Mouse (Mus musculus): Measurements from ENCODE around the gene Paxx. TPM values are rescaled to one million over a fixed set of nuclear protein-coding genes. Genes with fewer than 3 reads are reported as not detected.

Paxx gene
- polyA plus RNA-seq, 1 experiment from 2014 or later: 48.7 TPM

GRCm38 (mm10) chr2:25479551-25480311, 18.8 kb upstream of the Paxx start:
- Histone ChIP-seq H3K9ac (no peak overlapping the region), H3K27me3 (no peaks in the 10 kb centered on the region), H3K36me3 (no peaks in the 10 kb centered on the region), H3K4me3 (replicated peaks) (no peak overlapping the region), H3K4me1 (no peaks in the 10 kb centered on the region), H3K4me2 (replicated peaks) (no peak overlapping the region), H3K27ac (replicated peaks) (peak overlapping the region; percentile 18; the same call in 1 of the 2 replicates), H3K9me3 (replicated peaks) (no peaks in the 10 kb centered on the region)
- no peak for ATAC-seq (ENCODE audit: insufficient number of reproducible peaks, low FRiP score, low TSS enrichment, low read depth)
- WGBS: 59% methylated on average over 10 of the region's 10 CpGs

DNA sequence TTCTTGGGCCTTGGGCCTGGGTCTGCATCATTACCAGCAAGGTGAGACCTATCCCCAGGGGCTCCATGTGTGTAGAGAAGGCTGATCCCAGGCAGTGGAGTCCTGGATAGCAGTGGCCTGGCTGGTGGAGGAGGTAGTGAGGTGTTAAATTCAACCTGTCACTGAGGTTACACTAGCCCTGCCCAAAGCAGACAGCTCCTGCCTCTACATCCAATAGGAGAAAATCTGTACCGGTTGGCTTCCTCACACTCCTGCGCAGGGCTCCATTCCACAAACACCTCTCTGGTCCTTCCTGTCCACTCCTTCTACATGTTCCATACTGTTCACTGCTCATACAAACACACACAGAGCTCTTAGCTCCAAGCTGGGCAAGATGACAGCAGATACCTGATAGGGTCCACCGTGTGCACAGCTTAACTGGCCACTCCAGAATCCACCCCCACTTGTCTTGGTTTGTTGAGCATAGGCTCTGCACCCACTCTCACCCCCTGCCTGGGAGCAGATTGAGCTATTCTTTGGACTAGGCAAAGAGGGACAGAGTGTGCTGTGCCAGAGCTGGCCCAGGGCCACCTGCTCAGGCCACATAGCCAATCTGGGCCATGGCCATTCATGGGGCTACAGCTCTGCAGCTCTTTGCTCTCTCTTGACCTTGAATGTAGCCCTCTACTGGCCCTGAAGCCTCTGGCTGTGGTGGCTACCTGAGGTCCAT, 17.2 kb upstream of the Paxx start:
- ATAC-seq (ENCODE audit: insufficient number of reproducible peaks, low FRiP score, low TSS enrichment, low read depth): no peak
- H3K9ac ChIP-seq: no peak overlapping the region
- no peak overlapping the region for H3K4me3 ChIP-seq (replicated peaks)
- H3K4me2 ChIP-seq (replicated peaks): no peak overlapping the region
- H3K27me3 ChIP-seq: no peaks in the 10 kb centered on the region
- no peaks in the 10 kb centered on the region for H3K9me3 ChIP-seq (replicated peaks)
- 90% methylated on average over 3 of the region's 3 CpGs for WGBS
- no peaks in the 10 kb centered on the region for H3K36me3 ChIP-seq
- no peaks in the 10 kb centered on the region for H3K4me1 ChIP-seq
- H3K27ac ChIP-seq (replicated peaks): no peak overlapping the region

GRCm38 (mm10) chr2:25477541-25477940, 16.6 kb upstream of the Paxx start:
- Histone ChIP-seq H3K4me1 (no peaks in the 10 kb centered on the region), H3K27ac (replicated peaks) (no peak overlapping the region), H3K9me3 (replicated peaks) (no peaks in the 10 kb centered on the region), H3K27me3 (no peaks in the 10 kb centered on the region), H3K4me3 (replicated peaks) (no peak overlapping the region), H3K36me3 (no peaks in the 10 kb centered on the region), H3K9ac (no peak overlapping the region), H3K4me2 (replicated peaks) (no peak overlapping the region)
- 80% methylated on average over 8 of the region's 8 CpGs for WGBS
- no peak for ATAC-seq (ENCODE audit: insufficient number of reproducible peaks, low FRiP score, low TSS enrichment, low read depth)

DNA sequence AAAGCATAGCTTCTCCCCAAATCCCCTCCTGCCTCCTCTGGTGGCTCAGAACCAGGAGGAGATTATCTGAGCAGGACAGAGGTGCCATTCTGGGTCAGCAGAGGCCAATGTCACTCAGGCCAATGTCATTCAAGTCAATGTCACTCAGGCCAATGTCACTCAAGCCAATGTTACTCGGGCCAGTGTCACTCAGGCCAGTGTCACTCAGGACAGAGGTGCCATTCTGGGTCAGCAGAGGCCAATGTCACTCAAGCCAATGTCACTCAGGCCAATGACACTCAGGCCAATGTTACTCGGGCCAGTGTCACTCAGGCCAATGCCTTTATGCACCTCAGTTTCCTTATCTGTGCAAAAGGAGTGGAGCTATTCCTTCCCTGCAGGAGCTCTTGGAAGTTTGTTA, 11.7 kb upstream of the Paxx start:
- H3K27ac ChIP-seq (replicated peaks): no peak overlapping the region
- H3K4me1 ChIP-seq: peaks cover 7% of the 10 kb centered on the region; the same call in 1 of the 2 replicates
- no peaks in the 10 kb centered on the region for H3K27me3 ChIP-seq
- no peak overlapping the region for H3K9ac ChIP-seq
- H3K4me2 ChIP-seq (replicated peaks): no peak overlapping the region
- 78% methylated on average over 2 of the region's 2 CpGs for WGBS
- H3K9me3 ChIP-seq (replicated peaks): no peaks in the 10 kb centered on the region
- H3K4me3 ChIP-seq (replicated peaks): no peak overlapping the region
- ATAC-seq (ENCODE audit: insufficient number of reproducible peaks, low FRiP score, low TSS enrichment, low read depth): no peak
- H3K36me3 ChIP-seq: no peaks in the 10 kb centered on the region

DNA sequence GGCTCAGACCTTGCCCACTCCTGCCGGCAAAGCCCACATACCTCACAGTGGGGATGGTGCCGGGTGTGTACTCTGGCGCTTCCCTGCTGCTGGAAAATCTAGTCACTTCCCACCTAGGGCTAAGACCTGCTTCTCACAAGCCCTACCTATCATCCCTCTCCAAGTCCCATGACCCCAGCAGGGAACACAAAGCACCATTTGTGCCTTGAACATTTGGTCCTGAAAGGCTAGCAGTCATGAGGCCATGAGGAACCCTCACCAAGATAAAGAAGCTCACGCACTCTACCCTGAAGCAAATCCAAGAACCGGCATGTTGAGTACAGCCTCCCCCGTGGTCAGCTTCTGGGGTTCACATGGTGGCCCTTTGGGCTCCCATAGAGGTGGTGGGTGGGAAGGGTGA, 9.1 kb upstream of the Paxx start, which contains the start of gene Ptgds:
TSS of gene Ptgds (minus strand) at position 78 of the 400 bp plus-strand sequence.
- no peak within 1 kb of the TSS for H3K9ac ChIP-seq
- WGBS: 41% methylated on average over 6 of the region's 6 CpGs

GRCm38 (mm10) chr2:25468962-25469915, 8.3 kb upstream of the Paxx start:
- no peak overlapping the region for H3K4me3 ChIP-seq (replicated peaks)
- peaks cover 13% of the 10 kb centered on the region; the same call in 1 of the 2 replicates for H3K4me1 ChIP-seq
- H3K4me2 ChIP-seq (replicated peaks): no peak overlapping the region
- peak; percentile 31; the same call in 1 of the 2 replicates for ATAC-seq (ENCODE audit: insufficient number of reproducible peaks, low FRiP score, low TSS enrichment, low read depth)
- no peaks in the 10 kb centered on the region for H3K36me3 ChIP-seq
- H3K27ac ChIP-seq (replicated peaks): no peak overlapping the region
- H3K27me3 ChIP-seq: no peaks in the 10 kb centered on the region
- no peak overlapping the region for H3K9ac ChIP-seq
- WGBS: 72% methylated on average over 10 of the region's 10 CpGs
- H3K9me3 ChIP-seq (replicated peaks): no peaks in the 10 kb centered on the region

More for the DNA sequence above, 9.1 kb upstream of the Paxx start, which contains the start of gene Ptgds:
- no peak for ATAC-seq (ENCODE audit: insufficient number of reproducible peaks, low FRiP score, low TSS enrichment, low read depth)
- Histone ChIP-seq H3K4me3 (replicated peaks) (no peak within 1 kb of the TSS), H3K36me3 (no peaks in the 10 kb centered on the region), H3K4me2 (replicated peaks) (no peak within 1 kb of the TSS), H3K4me1 (peaks cover 13% of the 10 kb centered on the region; the same call in 1 of the 2 replicates), H3K27ac (replicated peaks) (no peak within 1 kb of the TSS), H3K9me3 (replicated peaks) (no peaks in the 10 kb centered on the region), H3K27me3 (no peaks in the 10 kb centered on the region)

DNA sequence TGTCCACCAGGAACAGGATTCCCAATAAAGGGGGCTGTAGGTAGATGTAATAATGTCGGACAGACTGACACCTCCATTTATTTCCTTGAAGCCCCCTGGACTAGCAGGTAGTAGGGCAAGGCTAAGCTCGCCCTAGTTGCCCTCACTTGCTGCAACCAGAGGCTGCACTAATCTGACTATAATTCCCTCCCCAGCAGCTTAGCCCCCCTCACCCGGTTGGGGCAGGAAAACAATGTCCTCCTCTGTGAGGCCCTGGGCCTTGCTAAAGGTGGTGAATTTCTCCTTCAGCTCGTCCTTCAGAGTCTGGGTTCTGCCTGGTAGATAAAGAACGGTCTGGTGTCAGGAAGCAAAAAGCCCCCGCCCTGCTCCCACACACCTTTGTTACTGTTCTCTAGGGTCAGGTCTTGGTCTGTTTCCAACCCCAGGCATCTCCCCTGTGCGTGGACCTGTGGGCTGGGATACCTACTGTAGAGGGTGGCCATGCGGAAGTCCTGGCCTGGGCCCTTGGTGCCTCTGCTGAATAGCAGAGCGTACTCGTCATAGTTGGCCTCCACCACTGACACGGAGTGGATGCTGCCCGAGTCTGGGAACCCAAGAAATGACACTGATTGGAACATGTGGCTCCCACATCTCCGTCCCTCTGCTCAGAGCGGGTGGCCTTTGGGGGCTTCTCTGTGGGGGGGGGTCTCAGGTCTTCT, 6.9 kb upstream of the Paxx start:
- WGBS: 69% methylated on average over 14 of the region's 14 CpGs
- no peak overlapping the region for H3K27ac ChIP-seq (replicated peaks)
- no peak overlapping the region for H3K4me3 ChIP-seq (replicated peaks)
- no peaks in the 10 kb centered on the region for H3K27me3 ChIP-seq
- no peaks in the 10 kb centered on the region for H3K36me3 ChIP-seq
- ATAC-seq (ENCODE audit: insufficient number of reproducible peaks, low FRiP score, low TSS enrichment, low read depth): no peak
- H3K9me3 ChIP-seq (replicated peaks): no peaks in the 10 kb centered on the region
- H3K4me2 ChIP-seq (replicated peaks): no peak overlapping the region
- no peak overlapping the region for H3K9ac ChIP-seq
- H3K4me1 ChIP-seq: peaks cover 13% of the 10 kb centered on the region; the same call in 1 of the 2 replicates

- H3K4me1 ChIP-seq: peaks cover 21% of the 10 kb centered on the region
- no peaks in the 10 kb centered on the region for H3K36me3 ChIP-seq
- ATAC-seq (ENCODE audit: insufficient number of reproducible peaks, low FRiP score, low TSS enrichment, low read depth): no peak
- H3K27ac ChIP-seq (replicated peaks): no peak overlapping the region
- H3K4me2 ChIP-seq (replicated peaks): no peak overlapping the region
- 28% methylated on average over 10 of the region's 10 CpGs for WGBS
- H3K9me3 ChIP-seq (replicated peaks): no peaks in the 10 kb centered on the region
- H3K9ac ChIP-seq: no peak overlapping the region
- no peaks in the 10 kb centered on the region for H3K27me3 ChIP-seq
- H3K4me3 ChIP-seq (replicated peaks): no peak overlapping the region
These were observed 5.1 kb upstream of the Paxx start for GRCm38 (mm10) chr2:25465816-25466635.

DNA sequence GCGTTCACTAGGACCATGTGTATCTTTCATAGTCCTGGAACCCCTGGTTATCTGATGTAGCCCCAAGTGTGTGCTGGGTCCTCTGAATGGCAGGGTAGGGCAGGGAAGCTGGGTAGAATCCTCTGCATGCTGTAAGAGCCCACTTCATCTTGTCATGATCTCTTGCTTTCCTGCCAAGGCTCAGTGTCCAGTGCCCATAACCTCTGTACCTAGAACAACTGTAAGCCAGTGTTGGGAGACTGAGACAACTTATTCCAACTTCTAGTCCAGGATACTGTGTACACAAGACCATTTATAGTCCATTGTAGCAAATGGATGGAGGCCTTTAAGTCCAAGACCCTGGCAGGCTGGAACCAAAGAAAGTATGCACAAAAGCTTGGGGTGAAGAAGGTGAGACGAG, 4.4 kb upstream of the Paxx start:
- Histone ChIP-seq H3K4me1 (peaks cover 23% of the 10 kb centered on the region), H3K9ac (no peak overlapping the region), H3K36me3 (no peaks in the 10 kb centered on the region), H3K27me3 (no peaks in the 10 kb centered on the region), H3K27ac (replicated peaks) (no peak overlapping the region), H3K4me2 (replicated peaks) (no peak overlapping the region), H3K9me3 (replicated peaks) (no peaks in the 10 kb centered on the region), H3K4me3 (replicated peaks) (no peak overlapping the region)
- 77% methylated on average over 2 of the region's 2 CpGs for WGBS
- no peak for ATAC-seq (ENCODE audit: insufficient number of reproducible peaks, low FRiP score, low TSS enrichment, low read depth)

- WGBS: 83% methylated on average over 3 of the region's 3 CpGs
- H3K27ac ChIP-seq (replicated peaks): no peak overlapping the region
- H3K9ac ChIP-seq: no peak overlapping the region
- no peak overlapping the region for H3K4me2 ChIP-seq (replicated peaks)
- no peak for ATAC-seq (ENCODE audit: insufficient number of reproducible peaks, low FRiP score, low TSS enrichment, low read depth)
- H3K36me3 ChIP-seq: 0 out of 2 replicates have a peak, but pooled peaks cover 4% of the 10 kb centered on the region
- H3K4me1 ChIP-seq: peaks cover 33% of the 10 kb centered on the region
- no peaks in the 10 kb centered on the region for H3K9me3 ChIP-seq (replicated peaks)
- no peaks in the 10 kb centered on the region for H3K27me3 ChIP-seq
- no peak overlapping the region for H3K4me3 ChIP-seq (replicated peaks)
These were observed 2.7 kb upstream of the Paxx start for GRCm38 (mm10) chr2:25463630-25464029.

Measured in embryonic facial prominence, embryonic 15.5 days (tissue).